Mouse (Mus musculus): ENCODE results near the gene Arhgef40. TPM values are rescaled to one million over a fixed set of nuclear protein-coding genes. Genes with fewer than 3 reads are reported as not detected.

The Arhgef40 gene
- 22.0 and 27.8 TPM in 2 replicates for polyA plus RNA-seq (2012; rRNA removed; ENCODE audit: low replicate concordance)

DNA sequence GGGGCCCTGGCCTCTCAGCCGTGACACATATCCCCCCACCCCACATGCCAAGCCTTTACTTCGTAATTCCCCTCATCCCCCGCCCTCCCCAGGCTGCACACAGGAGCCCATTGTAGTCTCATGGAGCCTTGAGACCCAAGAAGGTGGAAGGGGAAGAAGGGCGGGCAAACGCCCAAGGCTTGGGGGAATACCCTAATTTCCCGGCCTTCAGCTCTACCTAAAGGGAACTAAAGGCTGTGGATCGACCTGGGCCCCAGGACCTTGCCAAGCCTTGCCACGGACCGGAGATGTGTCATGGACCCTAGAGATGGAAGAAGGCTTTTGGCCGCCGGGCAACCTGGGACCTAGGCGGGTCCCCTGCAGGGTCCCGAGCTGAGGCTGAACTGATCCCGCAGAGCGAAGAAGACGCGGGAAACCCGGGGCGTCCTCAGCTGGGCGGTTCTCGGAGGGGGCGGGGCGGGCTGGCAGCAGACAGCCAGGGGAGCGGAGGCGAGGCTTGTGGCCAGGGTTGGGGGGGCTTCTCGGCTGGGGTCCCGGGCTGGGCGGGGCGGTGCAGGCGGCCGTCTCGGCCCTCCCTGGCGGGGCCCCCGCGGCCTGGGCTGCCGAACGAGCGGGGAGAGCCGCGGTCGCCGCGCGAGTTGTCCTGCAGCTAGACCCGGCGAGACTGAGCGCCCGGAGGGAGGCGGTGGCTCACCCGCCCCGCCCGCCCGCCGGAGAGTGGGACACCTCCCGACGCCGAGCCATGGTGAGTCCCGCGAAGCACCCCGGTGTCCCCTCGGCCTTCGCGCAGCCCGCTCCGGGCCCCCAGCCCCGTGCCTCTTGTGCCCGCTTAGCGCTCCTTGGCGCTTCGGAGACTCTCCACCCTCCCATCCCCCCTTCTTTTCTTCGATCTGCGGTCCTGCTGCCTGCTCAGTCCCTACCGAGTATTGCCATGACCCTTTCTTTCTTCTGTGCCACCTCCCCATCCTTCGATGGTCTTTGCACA is at the start of gene Arhgef40:
TSS of gene Arhgef40 (plus strand) at position 473 of the 985 bp plus-strand sequence.

DNA sequence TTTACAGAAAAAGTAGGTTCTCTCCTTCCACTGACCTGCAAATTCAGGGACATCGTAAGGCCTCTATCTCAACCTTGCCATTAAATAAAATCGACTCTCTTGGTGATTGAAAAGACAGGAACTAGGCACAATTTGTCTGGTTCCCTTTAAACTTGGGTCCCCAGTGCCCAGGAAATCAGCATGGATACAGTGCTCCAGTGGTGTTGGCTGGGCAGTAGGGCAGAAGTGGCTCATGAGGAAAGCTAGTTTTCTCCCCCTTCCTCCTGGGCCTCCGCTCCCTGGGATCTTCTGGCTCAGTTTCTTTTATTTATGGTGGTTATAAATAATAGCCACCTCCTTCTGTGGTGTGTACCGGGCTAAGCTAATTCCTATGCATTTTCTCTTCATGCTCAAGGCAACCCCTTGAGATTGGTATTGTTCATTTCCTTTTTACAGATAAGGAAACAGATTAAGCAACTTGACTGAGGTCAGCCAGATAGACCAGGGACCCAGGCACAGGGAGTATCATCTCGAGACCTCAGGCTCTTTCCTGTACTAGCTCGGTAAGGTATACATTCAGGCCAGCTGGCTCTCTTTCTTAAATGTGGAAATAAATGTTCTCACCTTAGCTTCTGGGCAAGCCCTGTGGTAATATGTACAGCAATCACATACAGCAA is 31.1 kb downstream of the Arhgef40 start, which contains the start of gene Tmem253:
TSS of gene Tmem253 (plus strand) at position 214 of the 656 bp plus-strand sequence.

DNA sequence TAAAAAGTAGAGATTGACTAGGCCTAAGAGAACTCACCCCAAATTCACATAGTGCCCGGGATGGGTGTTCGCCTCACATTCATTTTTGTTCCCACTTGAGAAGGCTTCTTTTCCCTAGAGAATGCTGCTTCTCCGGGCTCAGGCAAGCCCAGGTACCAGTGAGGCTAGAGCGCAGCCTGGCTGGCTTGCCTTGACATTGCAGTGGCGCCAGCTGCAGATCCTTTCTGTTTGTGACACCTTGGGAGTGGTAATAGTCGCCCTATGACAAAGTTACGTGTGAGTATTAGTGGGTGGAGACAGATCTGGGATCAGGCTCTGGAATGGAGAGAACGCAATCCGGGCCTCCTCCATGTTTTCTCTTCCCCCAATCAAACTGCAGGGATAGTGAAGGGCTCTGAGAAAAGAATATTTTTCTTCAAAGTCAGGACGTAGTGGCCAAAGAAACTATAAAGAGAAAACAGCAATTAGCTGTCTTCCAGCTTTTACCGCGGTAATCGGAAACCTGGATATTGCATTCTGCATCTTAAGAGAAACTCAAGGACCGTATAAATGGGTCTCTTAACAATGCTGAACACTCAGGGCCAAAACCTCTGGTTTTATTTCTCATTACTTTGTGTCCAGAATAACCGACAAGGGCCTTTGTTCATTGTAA is 36.1 kb downstream of the Arhgef40 start, which contains the start of gene Zfp219:
TSS of gene Zfp219 (minus strand) at position 248 of the 652 bp plus-strand sequence.

DNA sequence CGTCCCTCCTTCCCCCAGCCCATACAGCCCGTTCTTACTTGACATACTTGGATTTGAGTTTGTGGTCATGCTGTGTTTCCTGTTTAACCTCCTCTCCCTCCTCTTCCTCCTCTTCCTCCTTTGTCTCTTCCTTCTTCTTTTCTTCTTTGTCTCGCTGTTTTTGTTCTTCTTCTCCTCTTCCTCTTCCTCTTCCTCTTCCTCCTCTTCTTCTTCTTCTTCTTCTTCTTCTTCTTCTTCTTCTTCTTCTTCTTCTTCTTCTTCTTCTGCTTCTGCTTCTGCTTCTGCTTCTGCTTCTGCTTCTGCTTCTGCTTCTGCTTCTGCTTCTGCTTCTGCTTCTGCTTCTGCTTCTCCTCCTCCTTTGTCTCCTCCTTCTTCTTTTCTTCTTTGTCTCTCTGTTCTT is 57.8 kb downstream of the Arhgef40 start, which contains the start of gene Olfr221:
TSS of gene Olfr221 (minus strand) at position 101 of the 400 bp plus-strand sequence.

Other genes with a start within 250 kb of the Arhgef40 start
- gene Ang4, start 211.1 kb upstream of the Arhgef40 start, polyA plus RNA-seq (2012; rRNA removed; ENCODE audit: low replicate concordance): 36.8 and 128 TPM in 2 replicates
- not detected in 2 replicates for gene AY358078, start 184.7 kb upstream of the Arhgef40 start, polyA plus RNA-seq (2012; rRNA removed; ENCODE audit: low replicate concordance)
- gene Ear6, start 131.0 kb upstream of the Arhgef40 start, polyA plus RNA-seq (2012; rRNA removed; ENCODE audit: low replicate concordance): not detected in 2 replicates
- 27.0 and 44.2 TPM in 2 replicates for gene Mettl17, start 99.9 kb upstream of the Arhgef40 start, polyA plus RNA-seq (2012; rRNA removed; ENCODE audit: low replicate concordance)
- gene Slc39a2, start 91.8 kb upstream of the Arhgef40 start, polyA plus RNA-seq (2012; rRNA removed; ENCODE audit: low replicate concordance): 0.19 and 0.39 TPM in 2 replicates
- 50.1 and 71.8 TPM in 2 replicates for gene Ndrg2, start 70.6 kb upstream of the Arhgef40 start, polyA plus RNA-seq (2012; rRNA removed; ENCODE audit: low replicate concordance)
- gene Tppp2, start 66.3 kb upstream of the Arhgef40 start, polyA plus RNA-seq (2012; rRNA removed; ENCODE audit: low replicate concordance): not detected in 2 replicates
- gene Rnase13, start 61.9 kb upstream of the Arhgef40 start, polyA plus RNA-seq (2012; rRNA removed; ENCODE audit: low replicate concordance): not detected in 2 replicates
- gene Tmem253, start 30.9 kb downstream of the Arhgef40 start, polyA plus RNA-seq (2012; rRNA removed; ENCODE audit: low replicate concordance): 93.4 and 133 TPM in 2 replicates
- 69.3 and 77.5 TPM in 2 replicates for gene Zfp219, start 36.0 kb downstream of the Arhgef40 start, polyA plus RNA-seq (2012; rRNA removed; ENCODE audit: low replicate concordance)
- gene Olfr221, start 57.7 kb downstream of the Arhgef40 start, polyA plus RNA-seq (2012; rRNA removed; ENCODE audit: low replicate concordance): not detected in 2 replicates
- gene Hnrnpc, start 119.3 kb downstream of the Arhgef40 start, polyA plus RNA-seq (2012; rRNA removed; ENCODE audit: low replicate concordance): 17.5 and 30.5 TPM in 2 replicates
- gene Rpgrip1, start 126.0 kb downstream of the Arhgef40 start, polyA plus RNA-seq (2012; rRNA removed; ENCODE audit: low replicate concordance): 0.44 and 10.3 TPM in 2 replicates
- gene Supt16, start 212.7 kb downstream of the Arhgef40 start, polyA plus RNA-seq (2012; rRNA removed; ENCODE audit: low replicate concordance): 3.4 and 4.0 TPM in 2 replicates

All from duodenum, adult 2 months (tissue).